Mouse (Mus musculus) left cerebral cortex, adult 9 months (tissue): ENCODE measurements at regions not wholly inside any gene's neighbourhood (a gene's known extent, or its start where the extent isn't known, plus 50 kb on each side); places are given as distances from the start of the nearest gene placed in this dataset.
A peak's percentile ranks its signal among the peaks of the same experiment; 100 is the strongest.
"Not testable (repeated sequence)": the region's sequence is repeated elsewhere in the genome, so short reads cannot be mapped to it uniquely, and the experiment has no call there.

Experiments
- DNase-seq, 2 experiments: peaks; one replicate each; pipeline ENCODE4 v3.0.0; 2022; ENCODE audit warnings: low spot score in 2 of 2

DNA sequence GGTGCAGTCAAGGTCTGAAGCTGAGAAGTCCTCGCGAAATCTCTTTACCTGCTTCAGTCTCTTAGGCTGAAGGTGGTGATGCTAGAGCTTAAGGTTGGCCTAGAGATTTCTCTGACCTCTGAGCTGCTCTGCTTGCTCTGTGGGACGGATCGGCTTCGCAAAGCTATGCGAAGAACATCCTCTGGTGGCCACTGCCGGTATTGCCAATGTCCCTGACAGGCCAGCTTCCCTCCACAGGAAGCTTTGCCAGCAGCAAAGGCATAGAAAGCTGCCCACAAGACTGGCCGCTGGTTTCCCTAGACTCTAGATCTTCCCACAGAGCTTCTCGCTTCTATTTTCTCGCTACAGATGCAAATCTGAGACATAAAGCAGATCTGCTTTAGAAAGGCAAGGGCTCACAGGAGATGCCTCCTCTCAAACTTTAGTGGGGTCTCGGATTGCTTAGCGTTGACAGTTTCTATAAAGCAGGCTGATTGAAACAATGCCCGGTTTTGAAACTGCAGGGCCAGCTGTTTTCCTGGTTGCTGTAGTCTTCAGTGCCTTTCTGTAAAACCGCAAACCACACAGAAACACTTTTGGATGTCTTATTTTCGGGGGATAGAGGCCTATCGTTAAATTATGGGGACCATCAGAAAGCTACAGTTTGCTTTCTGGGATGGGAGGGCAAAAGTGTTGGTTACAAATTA lies 153.7 kb downstream of the Car8 start:
- peak; percentile 9 to 79 for DNase-seq

DNA sequence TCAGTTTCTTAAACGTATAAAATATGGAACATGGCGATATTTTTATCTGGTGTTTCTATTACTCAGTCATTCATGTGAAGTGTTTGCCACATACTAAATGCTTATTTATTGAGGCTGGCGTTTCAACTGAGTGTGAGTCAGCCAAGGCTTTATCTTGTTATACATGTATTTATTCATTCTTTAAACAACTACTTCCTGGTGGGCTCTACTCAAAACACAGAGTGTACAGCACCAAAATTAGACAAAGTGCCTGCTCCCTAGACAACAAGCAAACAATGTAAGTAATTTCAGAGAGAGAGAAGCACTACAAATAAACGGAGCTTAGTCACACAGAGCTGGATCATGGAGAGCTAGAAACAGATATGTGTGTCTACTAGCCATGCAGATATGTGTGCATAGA lies 159.5 kb downstream of the Car8 start:
- peak in 1 of 2 experiments; percentile 10 for DNase-seq

DNA sequence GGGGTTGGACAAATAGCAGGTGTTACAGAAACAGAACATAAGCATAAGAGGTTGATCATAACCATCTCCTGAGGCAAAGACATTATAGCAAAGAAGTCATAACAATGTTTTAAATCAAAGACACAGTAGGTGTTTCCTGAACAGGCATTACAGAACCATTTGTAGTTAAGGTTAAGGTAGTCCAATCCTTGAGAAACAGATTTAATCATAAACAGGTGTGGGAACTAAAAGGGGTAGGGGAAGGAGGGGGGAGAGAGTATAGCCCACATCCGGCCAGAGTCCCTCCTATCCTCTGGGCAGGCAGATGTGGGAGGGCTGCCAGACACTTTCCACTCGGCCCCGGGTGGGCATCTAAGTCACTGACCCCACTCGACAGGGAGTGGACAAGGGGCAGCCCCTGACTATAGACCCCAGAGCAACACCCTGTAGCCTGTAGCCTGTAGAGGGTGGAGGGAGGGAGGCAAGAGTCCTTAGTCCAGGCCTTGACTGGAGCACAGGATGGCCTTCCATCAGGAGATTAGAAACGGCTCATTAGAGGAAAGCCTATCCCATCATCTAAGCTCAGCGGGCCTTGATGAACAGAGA lies 165.8 kb downstream of the Car8 start:
- no peak for DNase-seq

DNA sequence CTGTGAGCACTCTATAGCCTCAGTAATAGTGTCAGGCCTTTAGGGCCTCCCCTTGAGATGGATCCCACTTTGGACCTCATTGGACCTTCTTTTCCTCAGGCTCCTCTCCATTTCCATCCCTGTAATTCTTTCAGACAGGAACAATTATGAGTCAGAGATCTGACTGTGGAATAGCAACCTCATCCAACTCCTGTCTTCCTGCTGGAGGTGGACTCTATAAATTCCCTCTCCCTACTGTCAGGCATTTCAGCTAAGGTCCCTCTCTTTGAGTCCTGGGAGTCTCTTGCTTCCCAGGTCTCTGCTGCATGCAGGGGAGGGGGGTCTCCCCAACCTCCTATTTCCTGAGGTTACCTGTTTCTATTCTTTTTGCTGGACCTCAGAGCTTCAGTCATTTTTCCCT lies 168.1 kb downstream of the Car8 start:
- not testable (repeated sequence) for DNase-seq

DNA sequence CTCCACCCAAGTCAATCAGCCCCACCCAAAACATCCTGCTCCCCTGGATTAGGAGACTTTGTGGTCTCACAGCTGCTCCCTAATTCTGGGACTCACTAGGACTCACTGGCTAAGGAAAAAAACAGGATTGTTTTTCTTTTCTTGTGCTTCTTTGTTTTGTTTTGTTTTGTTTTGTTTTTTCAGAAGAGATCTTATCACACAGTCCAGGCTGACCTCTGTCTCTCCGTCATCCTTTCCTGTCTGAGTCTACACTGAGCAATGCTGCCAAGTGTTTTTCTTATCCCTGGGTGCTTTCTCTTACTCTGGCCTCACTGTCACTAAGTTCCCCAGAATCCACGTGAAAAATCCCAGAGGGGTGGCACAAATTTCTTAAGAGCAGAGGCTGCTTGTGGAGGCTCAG lies 170.8 kb downstream of the Car8 start:
- DNase-seq = no peak

DNA sequence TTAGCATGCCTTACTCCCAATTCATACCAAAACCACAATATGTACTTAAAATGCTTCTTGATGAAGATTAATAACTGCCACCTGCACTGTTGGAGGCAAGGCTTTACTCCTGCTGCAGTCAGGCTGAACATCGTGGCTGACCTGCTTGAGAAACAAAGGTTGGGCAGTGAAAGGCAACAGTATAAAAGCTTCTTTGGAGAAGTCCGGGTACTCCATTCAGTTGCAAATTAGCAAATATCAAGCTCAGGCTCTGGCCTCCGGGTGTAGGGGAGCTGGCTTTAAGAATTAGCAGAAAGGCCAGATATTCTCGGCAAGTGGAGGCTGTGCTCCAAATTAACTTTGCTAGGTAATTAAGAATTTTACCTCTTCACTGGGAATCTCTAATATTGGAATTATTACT lies 197.1 kb downstream of the Car8 start:
- DNase-seq = no peak

DNA sequence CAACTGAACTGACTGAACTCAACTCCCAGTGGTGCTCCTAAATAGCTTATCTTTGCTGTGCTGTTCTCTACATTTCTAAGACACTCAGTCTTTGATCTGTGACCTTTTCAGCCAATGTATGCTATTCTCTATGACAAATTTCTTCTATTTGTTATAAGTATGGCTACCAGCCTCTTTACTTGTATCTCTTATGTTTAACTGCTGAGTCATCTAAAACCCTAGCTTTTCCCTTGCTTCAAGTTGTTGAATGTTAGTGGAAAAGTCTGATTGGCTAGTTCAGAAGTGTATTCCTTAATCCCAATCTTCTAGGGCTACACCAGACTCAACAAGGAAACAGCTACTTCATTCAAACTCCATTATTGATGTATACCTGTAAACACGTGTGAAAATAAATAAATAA lies 201.0 kb downstream of the Car8 start:
- DNase-seq = no peak

DNA sequence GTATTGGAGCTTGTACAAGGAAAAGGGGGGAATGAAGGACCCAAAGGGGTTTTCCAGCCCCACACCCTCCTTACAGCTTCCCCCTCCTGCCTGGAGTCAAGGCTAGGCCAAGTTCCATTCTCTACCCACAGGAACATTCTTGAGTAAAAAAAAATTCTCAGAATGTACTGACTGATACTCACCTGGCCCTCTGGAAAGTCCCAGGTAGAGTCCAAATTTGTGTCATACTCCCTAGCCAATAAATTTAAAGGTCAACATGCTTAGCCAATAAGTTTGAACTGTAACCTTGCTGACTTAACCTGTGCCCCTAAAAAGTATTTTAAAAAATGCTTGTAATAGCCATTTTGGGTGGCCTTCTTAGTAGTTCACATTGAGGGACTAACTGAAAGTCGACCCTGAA lies 205.4 kb downstream of the Car8 start:
- not testable (repeated sequence) for DNase-seq

DNA sequence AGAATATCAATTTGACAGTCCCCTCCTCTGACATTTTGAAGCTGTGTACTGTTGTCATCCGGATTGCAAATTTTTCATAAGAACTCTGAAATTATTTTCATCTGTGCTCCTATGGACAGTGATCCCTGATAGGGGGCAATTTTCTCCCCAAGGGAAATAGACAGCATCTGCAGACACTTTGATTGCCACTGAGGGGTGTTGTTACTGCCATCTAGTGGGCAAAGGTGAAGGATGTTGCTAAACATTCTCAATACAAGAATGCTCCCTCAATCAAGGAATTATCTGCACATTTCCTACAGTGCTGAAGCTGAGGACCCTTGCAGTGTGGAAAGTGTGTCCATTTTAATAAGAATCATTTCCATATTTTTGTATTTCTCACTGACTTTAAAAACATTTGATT lies 233.7 kb downstream of the Car8 start:
- peak in 1 of 2 experiments; percentile 65 for DNase-seq

DNA sequence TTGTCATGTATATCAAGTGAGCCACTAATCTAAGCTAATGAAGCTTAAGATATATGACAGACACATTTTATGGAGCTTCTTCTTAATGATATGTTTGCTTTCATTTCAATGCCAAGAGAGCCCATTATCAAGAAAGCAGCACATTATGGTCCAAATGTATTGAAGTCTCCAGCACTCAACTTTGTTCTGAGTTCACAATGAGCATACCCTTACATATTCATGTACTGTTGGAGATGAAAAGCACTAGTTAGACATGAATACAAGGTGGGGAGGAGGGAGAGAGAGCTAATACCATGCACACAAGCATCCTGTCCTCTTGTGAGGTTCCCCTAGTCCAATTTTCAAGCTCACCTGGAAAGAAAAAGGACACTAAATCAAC lies 241.3 kb downstream of the Car8 start:
- DNase-seq = no peak

DNA sequence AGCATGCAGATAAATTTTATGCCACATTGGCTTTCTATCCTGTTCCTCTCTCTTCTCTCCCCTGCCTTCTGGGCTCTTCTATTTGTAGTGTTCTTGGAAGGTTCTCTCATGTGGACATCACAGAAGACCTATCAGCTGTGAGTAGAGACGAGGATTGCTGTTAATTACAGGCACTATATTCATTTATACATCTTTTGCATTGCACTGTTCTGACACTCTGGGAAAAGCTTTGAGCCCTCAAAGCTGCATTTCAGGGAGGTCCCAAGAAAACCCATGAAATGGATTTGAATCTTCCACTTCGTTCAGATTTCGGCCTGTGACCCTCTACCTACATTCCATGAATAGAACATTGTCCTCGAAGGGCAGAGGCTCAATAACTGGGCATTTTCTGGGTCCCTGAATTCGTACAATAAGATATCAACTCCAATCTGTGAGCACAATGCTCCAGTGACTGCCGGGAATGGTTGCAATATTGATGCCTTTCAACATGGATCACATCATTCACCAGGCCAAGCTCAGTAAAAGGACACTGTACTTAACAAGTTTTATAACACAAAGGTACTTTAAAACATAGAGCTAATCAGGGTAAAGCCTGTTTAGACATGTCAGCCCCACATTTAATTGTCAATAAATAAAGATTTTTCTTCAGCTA lies 241.8 kb downstream of the Car8 start:
- DNase-seq = no peak

DNA sequence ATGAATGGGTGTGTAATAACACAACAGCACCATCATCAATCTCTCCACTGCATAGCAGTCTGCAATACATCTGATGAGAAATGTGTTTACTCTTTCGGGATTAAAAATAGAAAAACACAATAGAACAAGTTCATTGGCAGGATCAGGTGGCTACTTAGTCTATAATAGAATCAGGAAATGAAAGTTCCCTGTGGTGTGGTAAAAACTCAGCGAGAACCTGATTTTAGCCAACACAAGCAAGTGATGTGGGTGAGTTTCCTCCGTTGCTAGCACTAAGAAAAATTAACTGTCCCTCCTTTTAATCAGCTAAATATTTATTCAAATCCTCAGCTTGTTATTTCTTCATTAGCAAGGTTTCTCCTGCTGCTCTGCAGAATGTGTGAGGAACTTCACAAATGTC lies 245.9 kb downstream of the Car8 start:
- DNase-seq = no peak

DNA sequence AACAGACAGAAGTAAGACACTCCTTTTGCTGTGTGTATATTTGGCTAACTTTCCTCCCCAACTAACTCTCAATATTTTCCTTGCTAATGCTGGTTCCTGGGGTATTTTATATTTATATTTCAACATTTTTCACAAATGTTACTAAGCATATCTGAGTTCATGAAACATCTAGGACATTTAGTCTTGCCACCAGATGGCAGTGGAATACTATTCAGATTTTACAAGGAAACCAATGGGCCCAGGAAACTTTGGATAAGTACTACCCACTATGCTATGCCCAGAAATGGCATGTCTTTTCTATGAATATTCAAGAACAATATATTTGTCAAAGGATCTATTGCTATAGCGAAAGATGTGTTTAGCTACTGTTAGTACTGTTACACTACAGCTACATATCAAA lies 251.1 kb downstream of the Car8 start:
- peak in 1 of 2 experiments; percentile 7 for DNase-seq

DNA sequence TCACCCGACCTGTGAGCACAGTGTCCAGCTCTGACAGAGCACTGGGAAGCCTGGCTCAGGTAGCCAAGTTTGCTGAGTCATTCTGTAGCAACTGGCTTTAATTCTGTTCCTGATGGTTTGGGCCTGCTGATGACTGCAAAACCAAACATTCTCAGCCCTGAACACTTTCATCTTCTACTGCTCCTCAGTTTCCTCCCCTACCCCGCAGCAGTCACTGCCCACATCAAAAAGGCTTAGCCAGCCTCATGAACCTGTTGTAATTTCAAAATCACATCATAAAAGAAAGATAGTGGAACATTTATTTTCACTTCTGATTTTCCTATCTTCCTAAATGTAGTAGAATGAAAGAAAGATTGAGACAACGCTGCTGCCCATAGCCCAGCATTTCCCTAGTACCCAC lies 251.5 kb downstream of the Car8 start:
- no peak for DNase-seq

DNA sequence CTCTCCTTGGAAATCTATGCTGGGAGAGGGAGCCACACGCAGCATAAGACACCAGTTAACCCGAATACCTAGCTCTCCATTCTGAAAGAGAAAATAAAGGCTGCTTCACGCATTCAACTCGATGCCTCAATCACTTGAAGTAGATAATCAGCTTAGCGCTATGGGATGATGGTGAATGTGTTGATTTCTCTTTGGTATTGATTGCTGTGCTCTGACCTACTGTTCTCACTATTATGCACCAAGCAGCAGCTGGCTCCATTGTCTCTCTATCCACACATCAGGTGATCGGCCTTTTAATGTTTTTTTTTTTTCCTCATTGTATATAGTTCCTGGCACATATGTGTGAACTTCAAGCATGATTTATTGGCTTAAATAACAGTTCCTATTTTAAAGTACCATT lies 254.0 kb downstream of the Car8 start:
- DNase-seq = no peak

DNA sequence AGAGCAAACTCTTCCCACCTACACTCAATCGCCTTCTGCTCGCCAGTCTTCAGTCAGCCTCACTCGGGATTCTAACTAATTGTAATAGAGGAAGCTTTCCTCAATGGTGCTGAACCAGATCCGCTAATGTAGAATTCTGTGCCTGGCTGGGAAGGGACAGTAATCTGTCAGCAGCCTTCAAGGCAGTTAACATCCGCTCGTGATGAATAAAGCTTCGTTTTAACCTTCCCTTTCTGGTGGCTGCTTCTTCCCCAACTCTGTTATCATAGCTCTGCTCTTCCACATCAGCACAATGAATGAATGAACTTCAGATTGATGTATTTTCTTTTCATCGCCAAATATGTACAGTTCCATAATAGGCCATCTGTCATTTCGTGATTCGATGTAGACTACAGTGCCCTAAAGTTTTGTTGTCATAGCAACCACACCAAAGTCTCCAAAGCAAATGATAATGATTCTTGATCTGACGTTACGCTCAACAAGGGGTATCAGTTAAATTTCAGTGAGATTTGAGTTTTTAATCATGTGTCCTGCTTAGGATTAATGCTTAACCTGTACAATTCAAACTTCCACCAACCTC lies 259.0 kb downstream of the Car8 start:
- no peak for DNase-seq

DNA sequence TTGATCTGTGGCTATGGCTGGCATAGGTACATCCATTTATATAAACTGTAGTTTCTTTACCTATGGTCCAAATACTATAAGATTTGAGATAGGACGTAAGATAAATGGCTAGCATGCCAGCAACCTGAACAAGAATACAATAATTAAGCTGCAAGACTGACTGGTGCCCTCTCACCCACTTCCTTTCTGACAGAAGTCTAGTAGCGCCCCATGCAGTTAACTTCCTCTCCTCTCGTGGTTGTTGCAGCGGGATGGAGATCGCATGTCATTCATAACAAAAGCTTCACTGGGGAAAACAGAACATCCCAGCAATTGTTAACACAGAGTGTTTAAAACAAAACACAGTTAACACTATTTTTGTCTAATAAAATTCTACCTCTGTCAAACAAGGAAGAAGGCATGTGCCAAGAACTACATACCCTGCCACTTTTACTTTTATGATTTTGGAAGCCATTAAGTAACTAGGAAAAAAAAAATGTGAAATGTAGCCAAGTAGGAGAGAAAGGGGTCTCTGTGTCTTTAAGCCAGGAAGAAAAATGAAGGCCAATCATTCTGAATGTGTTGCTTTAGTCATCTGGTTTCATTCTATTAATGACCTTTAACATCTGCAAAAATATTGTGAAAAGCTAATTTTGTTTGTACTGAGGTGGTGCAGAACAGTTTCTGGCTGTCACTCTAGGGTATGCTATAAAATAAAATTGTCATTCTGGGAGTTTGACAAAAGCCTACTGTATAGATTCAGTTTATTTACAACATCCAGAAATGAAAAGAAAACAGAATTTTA lies 261.0 kb downstream of the Car8 start:
- DNase-seq = no peak

DNA sequence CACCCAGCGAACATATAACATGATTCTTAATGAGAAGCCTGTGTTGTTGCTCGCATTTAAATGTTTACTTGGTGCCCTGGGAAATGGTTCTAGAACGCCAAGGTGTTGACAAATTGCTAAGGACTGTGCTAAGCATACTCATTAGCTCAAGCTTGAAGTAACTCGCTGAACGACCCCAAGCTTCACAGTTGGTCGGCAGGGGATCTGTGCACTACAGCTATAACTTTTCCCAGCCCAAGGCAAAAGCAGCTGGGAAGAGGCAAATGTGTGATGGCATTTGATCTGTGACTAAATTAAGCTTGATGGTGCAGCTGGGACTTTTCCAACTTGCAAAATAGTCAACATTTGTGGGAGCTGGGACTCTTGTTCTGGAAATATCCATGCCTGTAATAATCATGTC lies 268.6 kb downstream of the Car8 start:
- no peak for DNase-seq

DNA sequence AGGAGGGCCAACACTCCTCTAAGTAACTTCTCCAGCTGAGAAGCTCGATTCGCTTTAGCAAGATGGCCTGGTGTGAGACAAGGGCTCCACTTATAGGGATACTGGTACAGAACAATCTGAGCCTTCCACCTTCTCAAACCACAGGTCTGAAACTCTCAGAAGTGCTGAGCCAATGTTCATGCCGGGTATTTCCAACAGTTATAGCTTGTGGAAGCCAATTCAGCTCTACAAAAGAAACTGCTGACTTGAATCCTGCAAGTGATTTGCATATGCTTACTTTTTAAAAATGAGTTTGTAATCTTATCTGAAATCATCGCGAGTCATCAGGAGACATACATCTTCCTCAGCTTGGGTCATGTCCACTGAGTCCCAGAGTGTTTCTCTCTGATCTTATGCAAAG lies 273.2 kb downstream of the Car8 start:
- no peak for DNase-seq

DNA sequence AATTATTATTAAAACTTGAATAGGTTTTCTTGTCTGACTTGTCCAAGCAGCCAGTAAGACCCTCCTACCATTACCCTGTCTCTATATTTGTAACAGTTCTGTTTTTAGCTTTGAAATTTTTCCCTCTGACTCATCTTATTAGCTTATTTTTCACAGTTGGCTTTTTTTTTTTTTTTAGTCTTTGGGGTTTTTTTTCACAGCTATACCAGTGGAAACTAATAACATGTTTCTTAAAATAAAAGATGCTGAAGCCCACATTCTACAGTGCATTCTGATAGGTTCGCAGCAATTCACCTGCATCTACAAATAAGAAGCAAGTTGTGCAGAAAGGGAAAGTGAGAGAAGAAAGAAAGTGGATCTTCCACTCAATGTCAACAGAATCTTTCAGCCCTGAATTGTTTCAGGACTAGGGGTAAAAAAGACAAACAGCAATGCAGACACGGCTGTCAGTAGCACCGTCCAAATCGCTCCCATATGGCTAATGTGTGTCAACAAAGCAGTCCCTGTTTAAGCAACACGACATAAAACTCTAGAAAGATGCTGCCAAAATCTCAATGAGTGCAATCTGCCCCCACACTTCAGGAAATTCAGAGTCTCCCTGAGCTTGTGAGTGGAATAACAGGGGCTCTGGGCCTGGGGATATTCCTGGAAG lies 277.2 kb downstream of the Car8 start:
- peak in 1 of 2 experiments; percentile 15 for DNase-seq

DNA sequence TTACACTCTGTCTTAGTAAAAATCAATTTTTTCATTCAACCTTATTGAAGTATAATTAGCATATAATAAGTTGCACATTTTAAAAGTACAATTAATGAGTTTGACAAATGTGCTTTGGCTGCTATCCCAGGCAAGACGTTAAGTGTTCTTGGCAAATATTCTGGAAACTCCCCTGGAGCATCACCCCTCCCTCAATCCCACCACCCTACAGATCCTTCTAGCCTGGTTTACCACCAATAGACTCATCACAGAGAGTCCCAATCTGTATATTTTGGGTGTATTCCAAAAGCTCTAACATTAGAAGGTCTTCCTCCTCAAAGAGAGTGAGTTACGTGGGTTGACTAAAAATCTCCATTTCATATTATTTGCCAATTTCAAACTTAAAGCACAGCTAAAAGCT lies 278.5 kb downstream of the Car8 start:
- DNase-seq = no peak

DNA sequence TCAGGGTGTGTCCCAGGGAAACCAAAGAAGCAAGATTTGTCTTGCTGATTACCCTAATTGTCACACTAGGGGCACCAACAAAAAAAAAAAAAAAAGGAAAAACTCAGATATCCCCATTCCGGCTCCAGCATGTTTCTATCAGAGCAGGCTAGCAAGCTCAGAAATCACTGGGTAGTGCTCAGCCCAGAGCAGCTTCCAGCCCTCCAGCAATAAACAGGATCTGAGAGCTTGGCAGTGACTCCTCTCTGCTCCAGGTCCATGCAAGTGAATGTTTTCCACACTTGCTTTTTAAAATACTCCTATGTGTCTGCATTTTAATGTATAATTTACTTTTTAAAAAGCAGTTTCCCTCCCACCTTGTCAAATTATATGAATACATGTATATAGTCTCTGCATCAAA lies 290.8 kb downstream of the Car8 start:
- DNase-seq = no peak
